Mouse (Mus musculus): Measurements from ENCODE around the gene Yod1.

Yod1 gene

DNA sequence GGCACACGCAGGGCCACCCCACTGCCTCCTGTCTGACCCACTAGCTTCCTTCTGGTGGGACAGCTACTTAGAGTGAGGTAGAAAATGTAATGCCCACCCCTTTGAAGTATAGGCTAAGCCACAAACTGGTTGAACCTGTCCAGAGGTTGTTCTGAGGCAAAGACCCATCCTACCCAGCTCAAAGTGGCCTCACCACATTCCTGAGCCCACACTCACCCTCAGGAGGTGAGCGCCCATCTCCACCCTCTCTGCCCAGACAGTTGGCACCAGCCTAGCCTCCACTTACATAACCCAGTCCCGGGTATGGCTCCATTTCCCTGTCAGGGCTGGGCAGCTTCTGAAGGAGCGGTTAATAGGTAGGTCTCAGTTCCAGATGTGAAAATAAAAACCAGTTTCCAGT, 53.4 kb downstream of the Yod1 start:
- DNase-seq (ENCODE audit: low spot score), result no peak

DNA sequence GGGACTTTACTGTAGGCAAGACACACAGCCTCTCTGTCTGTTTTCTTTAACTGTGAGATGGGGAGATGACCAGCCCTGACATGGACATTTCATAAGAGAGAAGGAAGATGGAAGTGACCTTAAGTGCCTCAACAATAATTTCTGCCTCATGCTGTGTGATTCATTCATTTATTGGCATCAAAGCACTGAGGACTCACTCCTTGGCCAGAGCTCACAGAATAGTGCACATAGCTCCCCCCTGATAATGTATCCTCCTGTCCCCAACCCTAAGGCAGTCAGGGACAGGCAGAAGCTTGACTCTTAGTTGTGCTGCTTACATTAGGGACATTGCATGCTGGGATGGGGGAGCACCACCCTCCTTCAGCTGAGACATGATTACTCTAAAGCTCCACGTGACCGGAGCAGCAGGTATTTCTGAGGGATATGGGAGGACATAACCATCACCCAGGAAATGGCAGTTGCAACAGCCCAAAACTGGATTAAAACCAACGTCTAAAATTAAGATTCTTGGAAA, 53.9 kb downstream of the Yod1 start:
- DNase-seq (ENCODE audit: low spot score), result no peak
